Comparison of ENCODE assay signal across 9 mouse cellular contexts in the genomic region with DNA sequence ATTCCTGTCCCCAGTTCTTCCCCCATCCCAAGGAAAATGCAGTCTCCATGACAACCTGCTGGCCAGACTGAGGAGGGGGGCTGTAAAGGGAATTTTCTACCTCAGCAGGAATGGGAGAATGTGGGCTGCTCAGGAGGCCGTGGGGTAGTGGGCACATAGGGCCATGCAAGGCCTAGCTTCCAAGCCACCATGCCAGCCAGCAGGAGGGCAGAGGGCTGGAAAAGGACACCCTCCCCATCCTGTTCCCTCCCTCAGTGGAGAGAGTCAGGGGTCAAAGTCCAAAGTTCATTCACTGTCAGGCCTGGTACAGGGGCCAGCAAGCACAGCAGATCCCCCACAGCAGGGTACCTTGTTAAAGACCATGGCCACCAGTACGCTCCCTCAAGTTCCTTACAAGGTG. TPM values are rescaled to one million over a fixed set of nuclear protein-coding genes. Genes with fewer than 3 reads are reported as not detected.
A peak's percentile ranks its signal among the peaks of the same experiment; 100 is the strongest.
DNase-seq lines count a peak whose midpoint lies in the region; ATAC-seq and TF ChIP-seq lines count a peak whose summit lies in the region.
"Had no signal": no experiment of that assay in that cellular context is flagged by ENCODE, and none has a peak within 500 bp of the region (broad histone marks: within the 10 kb centered on the region; RNA-seq: fewer than 3 reads in every experiment).

TSS of gene Aspdh (plus strand) at position 281 of the 400 bp plus-strand sequence.

- no peak for TF ChIP-seq POLR2A in olfactory bulb, adult 2 months (IDR thresholded peaks at IDR 0.05; ENCODE audit: insufficient read depth, low read depth, low read length)

- 64% methylated on average over 2 of the region's 2 CpGs for WGBS in embryonic facial prominence, embryonic 13.5 days
- 58% methylated on average over 2 of the region's 2 CpGs for WGBS in embryonic facial prominence, embryonic 10.5 days
- 38% methylated on average over 2 of the region's 2 CpGs for WGBS in olfactory bulb, adult 2 months

- H3K4me1 ChIP-seq in embryonic facial prominence, embryonic 13.5 days: peaks cover 30% of the 10 kb centered on the region
- peaks cover 59% of the 10 kb centered on the region for H3K4me1 ChIP-seq in embryonic facial prominence, embryonic 10.5 days
- peaks cover 52% of the 10 kb centered on the region for H3K4me1 ChIP-seq in olfactory bulb, adult 2 months (ENCODE audit: control insufficient read depth, insufficient read depth, low read length)

- H3K4me2 ChIP-seq in embryonic facial prominence, embryonic 13.5 days: no peak within 1 kb of the TSS
- H3K4me2 ChIP-seq: heart, embryonic 15.5 days had no signal

- peaks cover 52% of the 10 kb centered on the region for H3K27me3 ChIP-seq in embryonic facial prominence, embryonic 13.5 days
- H3K27me3 ChIP-seq in embryonic facial prominence, embryonic 10.5 days (replicated peaks; ENCODE audit: low read depth, poor library complexity, severe bottlenecking): peaks cover 60% of the 10 kb centered on the region

- H3K4me3 ChIP-seq in embryonic facial prominence, embryonic 13.5 days: no peak within 1 kb of the TSS
- no peak within 1 kb of the TSS for H3K4me3 ChIP-seq in embryonic facial prominence, embryonic 10.5 days
- H3K4me3 ChIP-seq in olfactory bulb, adult 2 months (ENCODE audit: insufficient read depth, low read depth, low read length): no peak within 1 kb of the TSS
- H3K4me3 ChIP-seq: heart, embryonic 15.5 days had no signal

- peak within 1 kb of the TSS; percentile 40 for H3K9ac ChIP-seq in embryonic facial prominence, embryonic 13.5 days
- H3K9ac ChIP-seq: heart, embryonic 15.5 days had no signal

- no peaks in the 10 kb centered on the region for H3K9me3 ChIP-seq in embryonic facial prominence, embryonic 13.5 days
- no peaks in the 10 kb centered on the region for H3K9me3 ChIP-seq in embryonic facial prominence, embryonic 10.5 days
- H3K9me3 ChIP-seq: heart, embryonic 15.5 days had no signal

- no peak for TF ChIP-seq CTCF in olfactory bulb, adult 2 months (IDR thresholded peaks at IDR 0.05; ENCODE audit: insufficient read depth, low read depth, low read length)

- peaks cover 23% of the 10 kb centered on the region for H3K36me3 ChIP-seq in embryonic facial prominence, embryonic 13.5 days
- peaks cover 24% of the 10 kb centered on the region for H3K36me3 ChIP-seq in embryonic facial prominence, embryonic 10.5 days (replicated peaks)

- ATAC-seq in embryonic facial prominence, embryonic 13.5 days (ENCODE audit: insufficient number of reproducible peaks, insufficient read depth, low FRiP score, low TSS enrichment, low read depth): no peak

- no peak within 1 kb of the TSS for H3K27ac ChIP-seq in embryonic facial prominence, embryonic 13.5 days
- H3K27ac ChIP-seq in embryonic facial prominence, embryonic 10.5 days (replicated peaks): no peak within 1 kb of the TSS
- peak within 1 kb of the TSS; percentile 68 for H3K27ac ChIP-seq in olfactory bulb, adult 2 months (ENCODE audit: insufficient read depth, low read depth, low read length)
- H3K27ac ChIP-seq: heart, embryonic 15.5 days had no signal

- DNase-seq in embryonic facial prominence, embryonic 10.5 days (ENCODE audit: low spot score): no peak
- DNase-seq in right cerebral cortex, postnatal 25 days: peak; percentile 6
- no peak for DNase-seq in right cerebral cortex, adult 2 months (ENCODE audit: low spot score in 2 of 2)
- DNase-seq in layer of hippocampus, postnatal 25 days (ENCODE audit: extremely low spot score in 1 of 2, low spot score in 1 of 2): no peak
- no peak for DNase-seq in gastrocnemius, postnatal 4 days (ENCODE audit: low spot score in 2 of 2)
- no peak for DNase-seq in heart, adult 18-20 months

RNA-seq across cellular contexts. Expression of gene Aspdh, which starts in this region (rescaled TPM):
- polyA plus RNA-seq in embryonic facial prominence, embryonic 13.5 days (2015; fragmentation: Nextera tagmentation; extraction: Ambion mirVana): 0.69 and 2.2 TPM in 2 replicates
- 0.64 TPM in 1 of 2 replicates, not detected in the other for polyA plus RNA-seq in embryonic facial prominence, embryonic 10.5 days (2016; fragmentation: Nextera tagmentation; extraction: Ambion mirVana)
- 10 to 100 TPM; 10.9 to 13.2 TPM for total RNA-seq in layer of hippocampus, postnatal 25 days (2021)
- polyA plus RNA-seq in olfactory bulb, adult 2 months (2012; ENCODE audit: insufficient read depth, insufficient read length, low replicate concordance, missing spikeins): not detected in 2 replicates
- total RNA-seq in gastrocnemius, postnatal 4 days (2021): not detected
- total RNA-seq in heart, adult 18-20 months (2021): 1 to 10 TPM in 1 of 2 experiments, under 1 TPM in 1; 0.41 to 1.4 TPM

Comparison
In these comparisons a context has a peak if more than half of its experiments do, and no peak if none do; other contexts are left out.
1. RNA of gene Aspdh (total RNA-seq): 10.9 to 13.2 TPM in layer of hippocampus, postnatal 25 days; 0.41 to 1.4 TPM in heart, adult 18-20 months and not detected in gastrocnemius, postnatal 4 days; every median in the first group is over 4 times any median in the second.